Mouse (Mus musculus) frontal cortex, postnatal 36 days (tissue): ENCODE results near the gene Ovca2.
"Not testable (repeated sequence)": the region's sequence is repeated elsewhere in the genome, so short reads cannot be mapped to it uniquely, and the experiment has no call there.

Source experiments
- DNase-seq, 2 experiments: peaks; one replicate each; pipeline ENCODE4 v3.0.0; 2022; ENCODE audit warnings: low spot score in 2 of 2

The Ovca2 gene

GRCm38 (mm10) chr11:75194850-75195461, 16.3 kb upstream of the Ovca2 start:
- DNase-seq, result no peak

GRCm38 (mm10) chr11:75194121-75194849, 15.7 kb upstream of the Ovca2 start:
- no peak for DNase-seq

- DNase-seq, result peak in 1 of 2 experiments; percentile 68
Measured at GRCm38 (mm10) chr11:75193256-75194071, 14.8 kb upstream of the Ovca2 start, which contains the start of gene Rtn4rl1. Gene Rtn4rl1 (plus strand): TSS chr11:75193783.

DNA sequence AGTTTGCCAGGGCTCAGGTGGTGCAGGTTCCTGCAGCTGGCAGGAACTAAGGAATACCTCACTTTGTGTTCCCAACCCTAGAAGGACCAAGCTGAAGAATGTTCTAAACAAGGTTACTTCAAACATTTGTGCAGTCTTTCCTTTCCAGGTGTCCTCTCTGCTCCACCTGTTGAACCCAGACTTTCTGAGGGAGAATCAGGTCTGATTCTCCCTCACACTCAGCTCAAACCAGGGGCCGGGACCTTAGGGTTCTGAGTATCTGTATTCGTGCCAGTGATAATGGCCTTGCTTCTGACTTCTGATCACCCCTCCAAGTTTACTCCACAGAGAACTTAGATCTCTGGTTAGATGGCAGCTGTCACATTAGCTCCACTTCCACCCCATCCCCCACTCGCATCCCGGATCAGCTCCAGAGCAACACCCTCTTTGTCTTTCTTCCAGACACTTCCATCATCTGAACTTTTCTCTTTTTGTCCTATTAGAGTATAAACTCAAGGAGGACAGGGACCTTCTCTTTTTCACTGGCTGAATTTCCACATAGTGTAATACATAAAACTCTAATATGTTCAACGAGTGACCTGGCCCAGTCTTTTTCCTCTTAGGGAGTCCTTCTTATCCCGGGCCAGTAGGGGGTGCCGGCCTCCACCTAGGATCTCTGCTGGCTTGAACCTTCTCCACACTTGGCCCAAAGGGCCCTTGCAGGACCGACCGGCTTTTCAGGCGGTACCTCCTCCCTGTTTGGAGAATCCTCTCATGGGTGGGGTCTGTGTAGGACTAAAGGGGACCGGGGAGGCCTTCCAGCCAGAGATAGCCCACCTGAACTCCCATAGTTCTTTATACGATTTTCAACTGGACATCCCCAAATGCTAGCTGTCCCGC, 13.9 kb upstream of the Ovca2 start:
- DNase-seq, result peak in 1 of 2 experiments; percentile 59

DNA sequence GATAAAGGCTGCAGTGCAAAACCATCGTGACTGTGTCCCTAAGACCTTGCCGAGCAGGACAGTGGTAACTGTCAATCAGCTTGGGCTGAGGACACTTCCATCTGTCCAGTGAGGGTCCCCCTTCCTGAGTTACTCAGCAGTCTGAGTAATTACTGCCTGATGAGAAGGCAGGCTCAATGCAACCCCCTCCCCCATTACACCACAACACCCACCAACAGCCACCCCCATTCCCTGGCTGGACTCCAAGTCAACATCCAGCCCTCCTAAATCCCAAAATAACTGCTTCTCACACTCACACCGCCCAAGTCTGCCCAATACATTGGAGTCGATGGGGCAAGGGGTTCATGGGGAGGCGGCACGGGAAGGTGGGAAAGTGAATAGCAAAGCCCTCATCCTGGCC, 13.2 kb upstream of the Ovca2 start:
- no peak for DNase-seq

- no peak for DNase-seq
Measured at GRCm38 (mm10) chr11:75190905-75191441, 12.3 kb upstream of the Ovca2 start, which contains the start of gene Dph1. Gene Dph1 (minus strand): TSS chr11:75191241.

DNA sequence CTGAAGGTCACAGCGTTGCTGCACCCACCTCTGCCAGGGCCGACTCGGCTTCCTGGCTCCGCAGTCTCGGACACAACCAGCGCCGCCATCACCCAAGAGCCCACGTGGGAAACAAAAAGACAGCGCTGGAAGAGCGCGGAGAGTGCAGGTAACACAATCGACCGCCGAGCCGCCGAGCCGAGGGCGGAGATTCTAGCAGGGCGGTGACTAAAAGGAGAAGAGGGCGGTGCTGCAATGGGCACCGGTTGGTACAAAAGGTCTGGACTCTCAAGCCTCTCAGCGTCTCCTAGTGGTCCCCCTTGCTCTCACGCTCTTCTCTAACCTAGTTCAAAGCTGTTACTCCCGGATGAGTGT, 11.7 kb upstream of the Ovca2 start:
- DNase-seq, result peak; percentile 74 to 79

- DNase-seq, result no peak
Measured at GRCm38 (mm10) chr11:75189713-75190370, 11.2 kb upstream of the Ovca2 start.

GRCm38 (mm10) chr11:75184986-75185385, 6.4 kb upstream of the Ovca2 start:
- no peak for DNase-seq

GRCm38 (mm10) chr11:75184573-75184972, 5.9 kb upstream of the Ovca2 start:
- no peak for DNase-seq

GRCm38 (mm10) chr11:75183917-75184570, 5.4 kb upstream of the Ovca2 start:
- DNase-seq, result peak; percentile 71 to 86

- no peak for DNase-seq
Measured at GRCm38 (mm10) chr11:75178011-75178410, 624 bp downstream of the Ovca2 start.

DNA sequence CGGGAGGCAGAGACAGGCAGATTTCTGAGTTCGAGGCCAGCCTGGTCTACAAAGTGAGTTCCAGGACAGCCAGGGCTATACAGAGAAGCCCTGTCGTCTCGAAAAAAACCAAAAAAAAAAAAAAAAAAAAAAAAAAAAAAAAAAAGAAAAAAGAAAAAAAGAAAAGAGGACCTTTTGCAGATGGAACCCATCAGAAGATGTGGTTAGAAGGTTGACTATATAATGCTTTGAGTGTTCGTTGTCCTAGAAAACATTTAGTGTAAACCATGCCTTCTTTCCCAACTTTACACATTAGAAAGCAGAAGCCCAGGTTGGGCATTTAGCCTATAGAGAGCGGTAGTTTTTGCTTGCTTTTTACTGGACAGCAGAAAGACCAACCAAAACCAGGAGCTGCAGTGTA, 4.1 kb downstream of the Ovca2 start:
- DNase-seq, result not testable (repeated sequence)

GRCm38 (mm10) chr11:75173799-75174165, 4.9 kb downstream of the Ovca2 start:
- no peak for DNase-seq

DNA sequence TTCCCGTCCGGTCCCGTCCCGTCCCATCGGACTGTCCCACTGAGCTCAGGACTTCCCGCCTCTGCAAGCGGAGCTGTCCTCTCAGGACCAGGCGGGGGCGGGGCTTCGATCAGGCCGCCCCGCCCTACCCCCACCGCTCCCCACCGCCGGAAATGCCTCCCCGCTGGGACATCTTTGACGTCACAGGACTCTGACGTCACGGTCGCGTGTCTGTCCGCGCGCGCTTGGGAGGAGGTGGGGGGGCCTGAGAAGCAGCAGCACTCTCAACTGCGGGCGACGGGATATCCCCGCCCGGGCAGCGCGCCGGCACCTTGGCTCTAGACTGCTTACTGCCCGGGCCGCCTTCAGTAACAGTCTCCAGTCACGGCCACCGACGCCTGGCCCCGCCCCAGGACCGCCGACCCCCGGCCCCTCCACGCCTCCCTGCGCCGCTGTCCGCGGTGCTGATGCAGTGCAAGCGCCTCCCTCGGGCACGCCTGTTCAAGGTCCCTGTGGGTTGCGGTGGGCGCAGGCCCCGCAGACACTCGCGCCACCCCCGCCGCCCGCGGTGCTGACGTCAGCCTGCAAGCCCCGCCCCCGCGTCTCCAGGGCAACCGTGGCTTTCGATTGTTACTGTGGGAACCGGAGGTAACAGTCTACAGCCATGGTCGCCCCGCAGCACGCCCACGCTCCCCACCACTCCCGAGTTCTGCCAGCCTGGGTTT, 5.4 kb downstream of the Ovca2 start:
- DNase-seq, result peak; percentile 94 to 96

DNA sequence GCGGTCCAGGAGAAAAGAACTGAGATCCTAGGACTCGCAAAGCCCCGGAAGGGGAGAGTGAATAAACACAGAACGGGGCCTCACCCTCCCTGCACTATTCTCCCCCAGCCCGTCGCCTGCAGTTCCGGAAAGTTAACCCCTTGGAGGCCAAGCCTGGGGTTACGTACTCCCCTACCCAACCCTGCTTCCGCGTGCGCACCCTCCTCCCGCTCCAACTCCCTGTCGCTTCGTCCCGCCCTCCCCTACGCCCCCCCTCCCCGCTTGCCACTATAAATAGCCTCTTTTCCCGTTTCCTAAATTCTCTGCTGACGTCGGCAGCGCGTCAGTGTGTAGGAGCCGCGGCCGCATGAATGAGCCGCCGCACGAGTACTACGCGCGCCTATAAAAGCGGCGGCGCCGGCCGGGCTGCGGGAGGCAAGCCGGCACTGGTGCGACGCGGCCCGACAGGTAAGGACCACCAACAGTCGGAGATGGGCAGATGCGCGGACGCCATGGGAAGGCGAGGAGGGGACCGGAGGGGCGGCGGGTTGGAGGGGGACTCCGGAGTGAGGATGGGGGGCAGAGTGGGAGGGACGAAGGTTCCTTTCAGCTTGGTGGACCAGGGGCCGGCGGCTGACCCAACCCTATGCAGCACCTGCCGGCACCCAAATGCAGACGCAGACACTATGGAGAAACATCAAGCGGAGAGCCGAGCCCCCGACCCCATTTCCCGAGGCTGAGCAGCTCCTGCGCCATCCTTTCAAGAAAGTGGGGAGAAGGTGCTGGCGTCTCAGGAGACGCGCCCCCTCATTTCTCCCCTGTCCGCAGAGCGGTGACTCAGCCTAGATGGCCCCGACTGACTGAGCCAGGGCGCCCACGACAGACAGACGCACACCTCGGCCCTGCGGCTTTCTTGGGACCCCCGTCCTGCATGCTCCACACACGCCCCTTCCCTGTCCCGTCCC, 6.2 kb downstream of the Ovca2 start:
- DNase-seq, result peak; percentile 71

DNA sequence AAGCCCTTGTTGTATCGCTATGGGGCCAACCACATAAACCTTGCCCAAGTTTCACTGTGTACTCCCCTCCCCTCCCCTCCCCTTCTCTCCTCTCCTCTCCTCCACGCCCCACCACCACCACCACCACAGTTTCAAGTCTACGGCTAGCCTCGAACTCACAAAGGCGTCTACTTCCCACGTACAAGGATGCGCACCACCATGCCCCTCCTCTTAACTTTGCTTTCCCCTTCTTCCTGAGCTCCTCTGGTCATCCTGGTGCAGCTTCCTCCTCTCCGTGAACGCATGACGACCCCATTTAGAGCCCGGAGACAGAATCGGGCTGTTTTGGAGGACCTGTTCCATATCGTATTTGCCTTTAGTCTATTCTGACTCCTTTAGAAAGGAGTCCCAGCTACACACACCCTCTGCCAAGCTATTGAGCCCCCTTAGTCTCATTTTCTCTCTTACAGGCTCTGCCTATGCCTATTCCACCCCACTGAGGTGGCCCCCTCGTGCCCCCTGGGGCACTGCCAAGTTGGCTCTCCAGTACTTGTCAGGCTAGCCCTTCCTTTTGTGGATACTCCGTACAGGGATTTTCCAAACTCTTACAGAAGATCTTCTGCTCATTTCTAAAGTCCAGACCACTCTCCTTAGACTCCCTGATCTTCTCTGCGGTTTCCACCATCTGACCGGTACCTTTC, 7.3 kb downstream of the Ovca2 start:
- DNase-seq, result no peak
